In genomic region chr6:88905042-88905441, GRCm38 (mm10) we compare ENCODE assay signal across 18 mouse cellular contexts. TPM values are rescaled to one million over a fixed set of nuclear protein-coding genes. Genes with fewer than 3 reads are reported as not detected.
DNase-seq lines count a peak whose midpoint lies in the region; ATAC-seq and TF ChIP-seq lines count a peak whose summit lies in the region.
"Had no signal": no experiment of that assay in that cellular context is flagged by ENCODE, and none has a peak within 500 bp of the region (broad histone marks: within the 10 kb centered on the region; RNA-seq: fewer than 3 reads in every experiment).

No protein-coding gene starts in this region.

- 79% methylated on average over 7 of the region's 7 CpGs for WGBS in embryonic facial prominence, embryonic 12.5 days
- 84% methylated on average over 7 of the region's 7 CpGs for WGBS in embryonic facial prominence, embryonic 10.5 days
- 82% methylated on average over 7 of the region's 7 CpGs for whole genome bisulfite sequencing in intestine, postnatal 0 days
- 85% methylated on average over 7 of the region's 7 CpGs for WGBS in intestine, embryonic 16.5 days
- 68% methylated on average over 7 of the region's 7 CpGs for WGBS in midbrain, embryonic 13.5 days
- WGBS in midbrain, embryonic 16.5 days: 72% methylated on average over 7 of the region's 7 CpGs

- H3K4me2 ChIP-seq in embryonic facial prominence, embryonic 12.5 days (replicated peaks): no peak overlapping the region
- no peak overlapping the region for H3K4me2 ChIP-seq in intestine, postnatal 0 days (replicated peaks; ENCODE audit: low read depth)
- H3K4me2 ChIP-seq in intestine, embryonic 16.5 days (ENCODE audit: low read depth, low read length): no peak overlapping the region
- no peak overlapping the region for H3K4me2 ChIP-seq in midbrain, embryonic 13.5 days (replicated peaks)
- H3K4me2 ChIP-seq in midbrain, embryonic 16.5 days (ENCODE audit: low read length): no peak overlapping the region
- H3K4me2 ChIP-seq: hindbrain, embryonic 12.5 days had no signal

- ATAC-seq in embryonic facial prominence, embryonic 12.5 days (ENCODE audit: insufficient number of reproducible peaks, insufficient read depth, low FRiP score, low TSS enrichment): no peak
- ATAC-seq in intestine, postnatal 0 days: no peak
- ATAC-seq in intestine, embryonic 16.5 days: no peak
- no peak for ATAC-seq in midbrain, embryonic 13.5 days
- ATAC-seq in midbrain, embryonic 16.5 days: no peak
- ATAC-seq: forebrain, postnatal 0 days had no signal

- no peaks in the 10 kb centered on the region for H3K27me3 ChIP-seq in embryonic facial prominence, embryonic 12.5 days
- H3K27me3 ChIP-seq in embryonic facial prominence, embryonic 10.5 days (replicated peaks; ENCODE audit: low read depth, poor library complexity, severe bottlenecking): no peaks in the 10 kb centered on the region
- H3K27me3 ChIP-seq in intestine, postnatal 0 days (replicated peaks; ENCODE audit: control insufficient read depth, insufficient read depth, low read length): no peaks in the 10 kb centered on the region
- H3K27me3 ChIP-seq in intestine, embryonic 16.5 days (replicated peaks; ENCODE audit: control insufficient read depth, insufficient read depth, low read length): no peaks in the 10 kb centered on the region
- H3K27me3 ChIP-seq in midbrain, embryonic 13.5 days: no peaks in the 10 kb centered on the region
- H3K27me3 ChIP-seq in midbrain, embryonic 16.5 days (ENCODE audit: control insufficient read depth, insufficient read depth, low read depth, low read length): no peaks in the 10 kb centered on the region
- H3K27me3 ChIP-seq: heart, embryonic 12.5 days; hindbrain, embryonic 12.5 days had no signal

- peaks cover 19% of the 10 kb centered on the region for H3K36me3 ChIP-seq in embryonic facial prominence, embryonic 12.5 days
- H3K36me3 ChIP-seq in embryonic facial prominence, embryonic 10.5 days (replicated peaks): peaks cover 29% of the 10 kb centered on the region
- H3K36me3 ChIP-seq in intestine, postnatal 0 days (ENCODE audit: control insufficient read depth, insufficient read depth): peaks cover 23% of the 10 kb centered on the region; the same call in 1 of the 2 replicates
- peaks cover 4% of the 10 kb centered on the region; the same call in 1 of the 2 replicates for H3K36me3 ChIP-seq in intestine, embryonic 16.5 days (ENCODE audit: control insufficient read depth, insufficient read depth, low read length)
- H3K36me3 ChIP-seq in midbrain, embryonic 13.5 days: peaks cover 12% of the 10 kb centered on the region
- no peaks in the 10 kb centered on the region for H3K36me3 ChIP-seq in midbrain, embryonic 16.5 days (ENCODE audit: control insufficient read depth, insufficient read depth, low read length)

- H3K4me1 ChIP-seq in embryonic facial prominence, embryonic 12.5 days: peaks cover 33% of the 10 kb centered on the region
- peaks cover 58% of the 10 kb centered on the region for H3K4me1 ChIP-seq in embryonic facial prominence, embryonic 10.5 days
- peaks cover 18% of the 10 kb centered on the region for H3K4me1 ChIP-seq in intestine, postnatal 0 days (replicated peaks; ENCODE audit: control insufficient read depth, insufficient read depth, low read length)
- peaks cover 37% of the 10 kb centered on the region for H3K4me1 ChIP-seq in intestine, embryonic 16.5 days (ENCODE audit: control insufficient read depth, insufficient read depth, low read length)
- peaks cover 39% of the 10 kb centered on the region for H3K4me1 ChIP-seq in midbrain, embryonic 13.5 days (replicated peaks)
- peaks cover 22% of the 10 kb centered on the region for H3K4me1 ChIP-seq in midbrain, embryonic 16.5 days (ENCODE audit: control insufficient read depth, insufficient read depth, low read length)

- no peaks in the 10 kb centered on the region for H3K9me3 ChIP-seq in embryonic facial prominence, embryonic 12.5 days
- no peaks in the 10 kb centered on the region for H3K9me3 ChIP-seq in embryonic facial prominence, embryonic 10.5 days
- no peaks in the 10 kb centered on the region for H3K9me3 ChIP-seq in intestine, postnatal 0 days (ENCODE audit: control insufficient read depth)
- no peaks in the 10 kb centered on the region for H3K9me3 ChIP-seq in intestine, embryonic 16.5 days (ENCODE audit: control insufficient read depth, low read length)
- H3K9me3 ChIP-seq in midbrain, embryonic 13.5 days: no peaks in the 10 kb centered on the region
- no peaks in the 10 kb centered on the region for H3K9me3 ChIP-seq in midbrain, embryonic 16.5 days (replicated peaks; ENCODE audit: control insufficient read depth, low read length, poor library complexity, severe bottlenecking)
- H3K9me3 ChIP-seq: heart, embryonic 12.5 days; hindbrain, embryonic 12.5 days; midbrain, embryonic 10.5 days had no signal

- TF ChIP-seq CTCF in intestine, postnatal 0 days (IDR thresholded peaks at IDR 0.05; ENCODE audit: low read depth): no peak

- H3K9ac ChIP-seq in embryonic facial prominence, embryonic 12.5 days: peak overlapping the region; percentile 4; the same call in 1 of the 2 replicates
- no peak overlapping the region for H3K9ac ChIP-seq in intestine, postnatal 0 days (ENCODE audit: low read depth, low read length)
- H3K9ac ChIP-seq in intestine, embryonic 16.5 days (ENCODE audit: low read depth, low read length): no peak overlapping the region
- H3K9ac ChIP-seq in midbrain, embryonic 13.5 days (replicated peaks): 0 out of 2 replicates have a peak overlapping the region, but pooled peaks have one; percentile 10
- H3K9ac ChIP-seq in midbrain, embryonic 16.5 days (ENCODE audit: low read depth, low read length): no peak overlapping the region
- H3K9ac ChIP-seq: forebrain, postnatal 0 days; heart, embryonic 12.5 days; hindbrain, embryonic 12.5 days had no signal

- no peak for DNase-seq in embryonic facial prominence, embryonic 10.5 days (ENCODE audit: low spot score)
- DNase-seq in Muller cell, postnatal 12 days (ENCODE audit: inconsistent ontology term): no peak
- DNase-seq: forebrain, postnatal 0 days; gastrocnemius, postnatal 14 days; kidney, adult 11 months; lung, postnatal 10 days; right cerebral cortex, adult 18-20 months; thymus, adult 2 months had no signal

- no peak overlapping the region for H3K27ac ChIP-seq in embryonic facial prominence, embryonic 12.5 days
- no peak overlapping the region for H3K27ac ChIP-seq in embryonic facial prominence, embryonic 10.5 days (replicated peaks)
- peak overlapping the region; percentile 15; the same call in 1 of the 2 replicates for H3K27ac ChIP-seq in intestine, postnatal 0 days (ENCODE audit: low read depth, low read length)
- no peak overlapping the region for H3K27ac ChIP-seq in intestine, embryonic 16.5 days (ENCODE audit: low read length)
- H3K27ac ChIP-seq in midbrain, embryonic 13.5 days: no peak overlapping the region
- H3K27ac ChIP-seq in midbrain, embryonic 16.5 days (ENCODE audit: low read length): no peak overlapping the region
- H3K27ac ChIP-seq: hindbrain, embryonic 12.5 days; layer of hippocampus, adult 2 months; left cerebral cortex, adult 2 months; midbrain, embryonic 10.5 days had no signal

- H3K4me3 ChIP-seq in embryonic facial prominence, embryonic 12.5 days: no peak overlapping the region
- no peak overlapping the region for H3K4me3 ChIP-seq in embryonic facial prominence, embryonic 10.5 days
- H3K4me3 ChIP-seq in intestine, postnatal 0 days (ENCODE audit: low read depth, low read length): no peak overlapping the region
- no peak overlapping the region for H3K4me3 ChIP-seq in intestine, embryonic 16.5 days (ENCODE audit: low read length)
- H3K4me3 ChIP-seq in midbrain, embryonic 13.5 days (replicated peaks): no peak overlapping the region
- no peak overlapping the region for H3K4me3 ChIP-seq in midbrain, embryonic 16.5 days (ENCODE audit: low read depth, low read length)
- H3K4me3 ChIP-seq: heart, embryonic 12.5 days; hindbrain, embryonic 12.5 days; layer of hippocampus, adult 2 months; left cerebral cortex, adult 2 months; midbrain, embryonic 10.5 days had no signal

RNA-seq across cellular contexts. Expression of gene Tpra1, which starts 3.0 kb away (rescaled TPM):
- polyA plus RNA-seq in embryonic facial prominence, embryonic 12.5 days (2016; fragmentation: Nextera tagmentation; extraction: Ambion mirVana): 86.3 and 90.6 TPM in 2 replicates
- 54.4 and 56.7 TPM in 2 replicates for polyA plus RNA-seq in embryonic facial prominence, embryonic 10.5 days (2016; fragmentation: Nextera tagmentation; extraction: Ambion mirVana)
- polyA plus RNA-seq in intestine, postnatal 0 days (2015; fragmentation: Nextera tagmentation; extraction: Ambion mirVana): 81.2 and 81.6 TPM in 2 replicates
- 73.7 and 77.0 TPM in 2 replicates for polyA plus RNA-seq in intestine, embryonic 16.5 days (2015; fragmentation: Nextera tagmentation; extraction: Ambion mirVana)
- 66.9 and 70.2 TPM in 2 replicates for polyA plus RNA-seq in midbrain, embryonic 13.5 days (2015; fragmentation: Nextera tagmentation; extraction: Ambion mirVana)
- 88.4 and 99.6 TPM in 2 replicates for polyA plus RNA-seq in midbrain, embryonic 16.5 days (2015; fragmentation: Nextera tagmentation; extraction: Ambion mirVana)

RNA-seq across cellular contexts. Expression of gene Mcm2, which starts 6.5 kb away (rescaled TPM):
- polyA plus RNA-seq in embryonic facial prominence, embryonic 12.5 days (2016; fragmentation: Nextera tagmentation; extraction: Ambion mirVana): 169 and 171 TPM in 2 replicates
- 262 and 280 TPM in 2 replicates for polyA plus RNA-seq in embryonic facial prominence, embryonic 10.5 days (2016; fragmentation: Nextera tagmentation; extraction: Ambion mirVana)
- polyA plus RNA-seq in intestine, postnatal 0 days (2015; fragmentation: Nextera tagmentation; extraction: Ambion mirVana): 32.9 and 33.1 TPM in 2 replicates
- 90.1 and 101 TPM in 2 replicates for polyA plus RNA-seq in intestine, embryonic 16.5 days (2015; fragmentation: Nextera tagmentation; extraction: Ambion mirVana)
- polyA plus RNA-seq in midbrain, embryonic 13.5 days (2015; fragmentation: Nextera tagmentation; extraction: Ambion mirVana): 66.2 and 71.9 TPM in 2 replicates
- 16.2 and 20.7 TPM in 2 replicates for polyA plus RNA-seq in midbrain, embryonic 16.5 days (2015; fragmentation: Nextera tagmentation; extraction: Ambion mirVana)

RNA-seq across cellular contexts. Expression of gene Podxl2, which starts 30.2 kb away (rescaled TPM):
- 138 and 153 TPM in 2 replicates for polyA plus RNA-seq in embryonic facial prominence, embryonic 12.5 days (2016; fragmentation: Nextera tagmentation; extraction: Ambion mirVana)
- 52.1 and 56.3 TPM in 2 replicates for polyA plus RNA-seq in embryonic facial prominence, embryonic 10.5 days (2016; fragmentation: Nextera tagmentation; extraction: Ambion mirVana)
- 36.3 and 39.2 TPM in 2 replicates for polyA plus RNA-seq in intestine, postnatal 0 days (2015; fragmentation: Nextera tagmentation; extraction: Ambion mirVana)
- 32.0 and 35.6 TPM in 2 replicates for polyA plus RNA-seq in intestine, embryonic 16.5 days (2015; fragmentation: Nextera tagmentation; extraction: Ambion mirVana)
- 478 and 520 TPM in 2 replicates for polyA plus RNA-seq in midbrain, embryonic 13.5 days (2015; fragmentation: Nextera tagmentation; extraction: Ambion mirVana)
- 662 and 671 TPM in 2 replicates for polyA plus RNA-seq in midbrain, embryonic 16.5 days (2015; fragmentation: Nextera tagmentation; extraction: Ambion mirVana)

Comparison
In these comparisons a context has a peak if more than half of its experiments do, and no peak if none do; other contexts are left out.
1. H3K9ac ChIP-seq: peak in embryonic facial prominence, embryonic 12.5 days (single experiment) and midbrain, embryonic 13.5 days (single experiment); none in intestine, postnatal 0 days (single experiment), intestine, embryonic 16.5 days (single experiment) and midbrain, embryonic 16.5 days (single experiment).